Mouse (Mus musculus) layer of hippocampus, adult 2 months (tissue): Measurements from ENCODE around the gene Sox5. TPM values are rescaled to one million over a fixed set of nuclear protein-coding genes. Genes with fewer than 3 reads are reported as not detected.

Experiments
- DNase-seq, 2 experiments: peaks; one replicate each; pipeline ENCODE4 v3.0.0; 2022; ENCODE audit warnings: low spot score in 2 of 2
- H3K27ac ChIP-seq: fragments of 200-600 bp; 2 replicates; pipeline ENCODE4 v1.8.1; 2022
- H3K4me3 ChIP-seq: fragments of 200-600 bp; 2 replicates; pipeline ENCODE4 v1.8.1; 2022; ENCODE audit warnings: mild to moderate bottlenecking
- CTCF ChIP-seq: fragments of 200-600 bp; conservative IDR thresholded peaks from 2 replicates; pipeline ENCODE4 v1.8.1; 2022; ENCODE audit warnings: antibody characterized with exemption, mild to moderate bottlenecking, moderate library complexity
- total RNA-seq, 2 experiments: library from RNA; stranded (reverse); gene quantifications; 2 replicates each; pipeline ENCODE4 v1.2.3; 2021

Sox5 gene
- total RNA-seq, 2 experiments from 2014 or later: 36.8 to 42.0 TPM

DNA sequence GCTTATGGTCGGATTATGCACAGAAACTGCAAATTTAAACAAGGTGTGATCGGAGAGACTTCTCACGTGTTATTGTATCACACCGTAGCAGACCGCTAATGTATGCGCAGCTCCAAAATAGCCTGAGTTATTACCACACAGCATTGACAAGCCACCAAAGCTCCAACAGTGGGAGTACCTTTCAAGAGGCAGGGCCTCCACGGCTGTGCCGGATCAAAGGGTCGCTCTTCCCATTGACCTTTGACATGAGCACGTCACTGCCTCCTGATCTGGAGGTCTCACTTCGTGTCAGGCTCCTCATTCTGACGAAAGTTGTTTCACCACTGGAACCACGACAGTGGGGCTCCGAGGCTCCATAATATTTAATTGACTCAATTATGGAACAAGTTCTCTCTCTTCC, 24.4 kb downstream of the Sox5 start:
- Histone ChIP-seq H3K4me3 (no peak overlapping the region), H3K27ac (no peak overlapping the region)
- DNase-seq: no peak
- no peak for TF ChIP-seq CTCF

DNA sequence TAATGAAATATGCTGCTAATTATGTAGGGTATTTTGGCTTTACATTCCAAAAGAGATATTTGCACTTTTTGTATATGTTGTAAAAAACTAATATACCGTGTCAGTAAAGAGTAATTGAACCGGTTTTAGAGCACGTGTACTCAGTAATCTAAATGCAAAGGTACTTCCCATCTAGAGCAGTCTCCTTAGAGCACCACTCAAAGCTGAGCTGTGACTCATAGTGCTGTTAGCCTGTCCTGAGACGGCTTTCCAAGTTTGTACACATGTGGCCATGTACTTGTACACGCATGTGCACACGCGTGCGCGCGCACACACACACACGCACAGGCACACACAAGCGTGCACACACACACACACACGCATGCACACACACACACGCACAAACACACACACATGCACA, 25.3 kb downstream of the Sox5 start:
- no peak overlapping the region for H3K4me3 ChIP-seq
- no peak for TF ChIP-seq CTCF
- no peak for DNase-seq
- H3K27ac ChIP-seq: no peak overlapping the region

DNA sequence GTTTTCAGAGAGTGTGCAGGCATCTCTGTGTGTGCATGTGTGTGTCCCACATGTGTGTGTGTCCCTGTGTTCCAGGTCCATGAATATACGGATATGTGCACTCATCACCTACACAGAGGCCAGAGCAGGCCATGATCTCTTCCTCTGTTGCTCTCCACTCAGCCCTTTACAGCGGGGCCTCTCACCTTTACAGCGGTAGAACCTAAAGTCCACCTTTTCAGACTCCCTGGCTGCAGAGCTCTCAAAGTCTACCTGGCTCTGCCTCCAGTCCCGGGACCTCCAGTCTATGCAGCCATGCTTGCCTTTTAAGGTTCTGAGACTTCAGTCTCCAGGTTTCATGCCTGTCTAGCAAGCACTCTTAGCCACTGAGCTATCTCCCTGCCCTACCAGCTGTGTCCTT, 26.5 kb downstream of the Sox5 start:
- no peak for DNase-seq
- TF ChIP-seq CTCF: no peak
- H3K27ac ChIP-seq: no peak overlapping the region

DNA sequence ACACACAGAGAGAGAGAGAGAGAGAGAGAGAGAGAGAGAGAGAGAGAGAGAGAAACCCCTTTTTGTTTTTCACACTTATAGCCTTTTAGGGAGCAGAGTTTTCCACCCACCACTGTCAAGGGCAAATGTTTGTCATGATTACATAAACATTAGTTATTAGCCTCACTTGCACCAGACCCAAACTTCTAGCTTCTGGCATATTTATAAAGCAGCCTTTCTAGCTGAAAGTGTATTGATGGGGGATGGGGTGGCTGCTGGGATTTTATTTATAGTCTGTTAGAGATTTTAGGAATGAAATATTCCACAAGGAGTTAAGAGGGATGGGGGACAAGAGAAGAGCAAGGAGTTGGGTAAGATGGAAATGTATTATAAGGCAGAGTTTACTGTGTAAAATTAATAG, 27.4 kb downstream of the Sox5 start:
- H3K4me3 ChIP-seq: no peak overlapping the region
- DNase-seq: no peak
- TF ChIP-seq CTCF: no peak
- no peak overlapping the region for H3K27ac ChIP-seq

More for the DNA sequence above, 26.5 kb downstream of the Sox5 start:
- no peak overlapping the region for H3K4me3 ChIP-seq

GRCm38 (mm10) chr6:144753963-144754296, 27.8 kb downstream of the Sox5 start:
- Histone ChIP-seq H3K27ac (no peak overlapping the region), H3K4me3 (no peak overlapping the region)
- no peak for TF ChIP-seq CTCF
- DNase-seq: no peak

- H3K27ac ChIP-seq: 0 out of 2 replicates have a peak overlapping the region, but pooled peaks have one; percentile 25
- 0 out of 2 replicates have a peak overlapping the region, but pooled peaks have one; percentile 1 for H3K4me3 ChIP-seq
- no peak for TF ChIP-seq CTCF
- peak in 1 of 2 experiments; percentile 16 for DNase-seq
Observed at GRCm38 (mm10) chr6:144753225-144753962, 28.4 kb downstream of the Sox5 start.

- no peak overlapping the region for H3K27ac ChIP-seq
- TF ChIP-seq CTCF: no peak
- no peak overlapping the region for H3K4me3 ChIP-seq
- DNase-seq: no peak
Observed at GRCm38 (mm10) chr6:144751581-144751980, 30.2 kb downstream of the Sox5 start.

- no peak for TF ChIP-seq CTCF
- Histone ChIP-seq H3K27ac (no peak overlapping the region), H3K4me3 (no peak overlapping the region)
- no peak for DNase-seq
Observed at GRCm38 (mm10) chr6:144750197-144750596, 31.6 kb downstream of the Sox5 start.

DNA sequence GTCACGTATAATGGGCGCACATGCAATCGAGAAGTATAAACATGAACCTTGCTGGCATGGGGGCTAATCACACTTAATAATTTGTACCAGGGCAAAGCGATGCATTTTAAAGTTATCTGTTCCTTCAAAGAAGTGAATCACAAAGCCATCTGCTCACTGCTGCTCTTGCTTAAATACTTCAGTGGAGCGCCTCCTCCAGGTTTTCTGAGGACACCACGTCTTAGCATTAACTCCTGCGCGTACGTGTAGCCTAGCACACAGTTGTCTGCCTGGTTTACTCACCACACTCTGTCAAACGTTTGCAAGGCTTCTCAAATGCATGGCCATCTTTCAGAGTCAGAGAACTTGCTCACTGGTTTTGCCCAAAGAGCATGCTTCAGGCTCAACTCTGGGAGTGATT, 35.3 kb downstream of the Sox5 start:
- peak; percentile 48 for TF ChIP-seq CTCF
- peak in 1 of 2 experiments; percentile 19 for DNase-seq
- H3K27ac ChIP-seq: no peak overlapping the region
- H3K4me3 ChIP-seq: no peak overlapping the region

DNA sequence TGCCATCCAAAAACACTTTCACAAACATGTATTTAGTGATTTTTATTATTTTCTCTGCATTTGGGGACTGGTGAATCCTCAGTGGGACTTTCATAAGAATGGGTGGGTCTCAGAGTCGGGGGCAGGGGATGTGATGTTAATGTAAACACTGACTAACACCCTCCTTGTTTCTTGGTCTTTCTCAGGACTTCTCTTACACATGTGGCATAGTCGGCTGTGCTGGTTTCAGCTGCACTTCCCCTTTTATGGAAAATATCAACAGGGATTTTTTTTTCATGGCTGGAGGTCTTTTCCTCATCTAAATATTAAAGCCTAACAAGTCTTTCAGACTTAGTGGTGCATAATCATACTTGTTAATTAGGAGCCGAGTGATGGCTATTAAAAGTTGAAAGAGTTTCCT, 39.2 kb downstream of the Sox5 start:
- Histone ChIP-seq H3K27ac (no peak overlapping the region), H3K4me3 (no peak overlapping the region)
- TF ChIP-seq CTCF: no peak
- DNase-seq: no peak

GRCm38 (mm10) chr6:144741080-144741655, 40.6 kb downstream of the Sox5 start:
- no peak for TF ChIP-seq CTCF
- Histone ChIP-seq H3K4me3 (no peak overlapping the region), H3K27ac (no peak overlapping the region)
- DNase-seq: no peak

- no peak for TF ChIP-seq CTCF
- no peak overlapping the region for H3K4me3 ChIP-seq
- no peak for DNase-seq
Observed at GRCm38 (mm10) chr6:144740343-144740742, 41.4 kb downstream of the Sox5 start.

GRCm38 (mm10) chr6:144739753-144740152, 42.0 kb downstream of the Sox5 start:
- no peak for TF ChIP-seq CTCF
- no peak for DNase-seq

More at GRCm38 (mm10) chr6:144740343-144740742, 41.4 kb downstream of the Sox5 start:
- H3K27ac ChIP-seq: no peak overlapping the region

DNA sequence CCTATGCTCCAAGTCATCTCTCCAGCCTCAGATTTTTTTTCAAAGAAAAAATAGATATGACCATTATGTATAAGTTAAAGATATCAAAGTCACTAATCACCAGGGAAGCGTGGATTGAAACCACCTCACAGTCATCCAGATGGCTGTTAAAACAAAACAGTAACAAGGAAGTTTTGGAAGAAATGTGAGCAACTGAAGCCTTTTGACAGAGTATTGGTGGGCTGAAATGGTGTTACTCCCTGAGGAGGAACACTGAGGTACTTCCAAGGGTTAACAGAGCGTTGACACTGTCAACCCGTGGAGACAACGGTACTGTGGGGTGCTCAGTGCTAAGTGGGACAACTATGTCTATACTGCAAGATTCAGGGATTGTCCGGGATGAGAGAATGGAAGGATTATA, 44.0 kb downstream of the Sox5 start:
- H3K4me3 ChIP-seq: no peak overlapping the region
- no peak for TF ChIP-seq CTCF
- no peak for DNase-seq
- H3K27ac ChIP-seq: no peak overlapping the region

More at GRCm38 (mm10) chr6:144739753-144740152, 42.0 kb downstream of the Sox5 start:
- H3K4me3 ChIP-seq: no peak overlapping the region
- no peak overlapping the region for H3K27ac ChIP-seq
